Mouse (Mus musculus) heart, embryonic 12.5 days (tissue): ENCODE results near the gene Tmem270. TPM values are rescaled to one million over a fixed set of nuclear protein-coding genes. Genes with fewer than 3 reads are reported as not detected.

Experiments used
- ATAC-seq: fragments of 200-750 bp; cut with Nextera tagmentation; 2 replicates; pipeline ENCODE4 v1.8.0; 2017; ENCODE audit warnings: moderate TSS enrichment, moderate library complexity; ENCODE audit not compliant: insufficient number of reproducible peaks, low FRiP score
- H3K27ac ChIP-seq: fragments of 300-500 bp; sonication (generic); 2 replicates; pipeline ENCODE4 v1.5.1; 2016; ENCODE audit warnings: mild to moderate bottlenecking, moderate library complexity; ENCODE audit not compliant: poor library complexity, severe bottlenecking
- H3K27me3 ChIP-seq: fragments of 300-500 bp; sonication (generic); replicated peaks from 2 replicates; pipeline ENCODE4 v1.6.1; 2016; ENCODE audit warnings: mild to moderate bottlenecking, moderate library complexity
- H3K36me3 ChIP-seq: fragments of 300-500 bp; sonication (generic); 2 replicates; pipeline ENCODE4 v1.6.1; 2016; ENCODE audit warnings: mild to moderate bottlenecking, moderate library complexity
- H3K4me1 ChIP-seq: fragments of 300-500 bp; sonication (generic); replicated peaks from 2 replicates; pipeline ENCODE4 v1.6.1; 2016; ENCODE audit warnings: mild to moderate bottlenecking
- H3K4me2 ChIP-seq: fragments of 300-500 bp; sonication (generic); 2 replicates; pipeline ENCODE4 v1.6.1; 2016; ENCODE audit warnings: mild to moderate bottlenecking, moderate library complexity
- H3K4me3 ChIP-seq: fragments of 300-500 bp; sonication (generic); 2 replicates; pipeline ENCODE4 v1.5.1; 2016; ENCODE audit warnings: mild to moderate bottlenecking
- H3K9ac ChIP-seq: fragments of 300-500 bp; sonication (generic); 2 replicates; pipeline ENCODE4 v1.6.1; 2016; ENCODE audit warnings: mild to moderate bottlenecking, moderate library complexity
- H3K9me3 ChIP-seq: fragments of 300-500 bp; sonication (generic); replicated peaks from 2 replicates; pipeline ENCODE4 v1.6.1; 2016; ENCODE audit warnings: mild to moderate bottlenecking, moderate library complexity
- WGBS: fragments of 180-500 bp; shearing (Covaris S2); methylation state at CpG from one replicate; pipeline ENCODE4 v1.1.7; 2016; 5-methylcytosine and 5-hydroxymethylcytosine counted together
- polyA plus RNA-seq: library from polyadenylated mRNA; unstranded; fragments of >200 nt; fragmentation: Nextera tagmentation; extraction: Ambion mirVana; gene quantifications from 2 replicates; pipeline ENCODE4 v1.2.1, GENCODE M21; 2016

Gene Tmem270
- polyA plus RNA-seq, 1 experiment from 2014 or later, result not detected

DNA sequence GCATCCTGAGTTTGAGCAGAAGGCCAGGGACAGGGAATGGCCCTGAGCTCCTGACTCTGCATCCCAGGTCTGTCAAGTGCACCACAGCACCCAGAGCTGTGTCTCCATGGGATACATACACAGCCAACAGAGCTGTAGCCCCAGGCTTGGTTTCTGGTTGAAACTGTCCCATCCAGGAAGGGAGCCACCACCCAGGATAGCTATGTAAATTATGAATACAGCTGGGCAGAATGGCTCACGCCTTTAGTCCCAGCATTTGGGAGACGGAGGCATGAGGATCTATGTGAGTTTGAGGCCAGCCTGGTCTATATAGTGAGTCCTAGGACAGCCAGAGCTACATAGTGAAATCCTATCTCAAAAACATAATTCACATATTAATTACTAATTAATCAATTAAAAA is 23.5 kb upstream of the Tmem270 start:
- Histone ChIP-seq H3K4me2 (no peak overlapping the region), H3K27me3 (0 out of 2 replicates have a peak, but pooled peaks cover 5% of the 10 kb centered on the region), H3K4me1 (peaks cover 7% of the 10 kb centered on the region; the same call in 1 of the 2 replicates), H3K36me3 (peaks cover 4% of the 10 kb centered on the region; the same call in 1 of the 2 replicates), H3K9me3 (no peaks in the 10 kb centered on the region), H3K27ac (no peak overlapping the region), H3K4me3 (no peak overlapping the region), H3K9ac (no peak overlapping the region)
- ATAC-seq, result no peak
- WGBS, result 83% methylated on average over 2 of the region's 2 CpGs

DNA sequence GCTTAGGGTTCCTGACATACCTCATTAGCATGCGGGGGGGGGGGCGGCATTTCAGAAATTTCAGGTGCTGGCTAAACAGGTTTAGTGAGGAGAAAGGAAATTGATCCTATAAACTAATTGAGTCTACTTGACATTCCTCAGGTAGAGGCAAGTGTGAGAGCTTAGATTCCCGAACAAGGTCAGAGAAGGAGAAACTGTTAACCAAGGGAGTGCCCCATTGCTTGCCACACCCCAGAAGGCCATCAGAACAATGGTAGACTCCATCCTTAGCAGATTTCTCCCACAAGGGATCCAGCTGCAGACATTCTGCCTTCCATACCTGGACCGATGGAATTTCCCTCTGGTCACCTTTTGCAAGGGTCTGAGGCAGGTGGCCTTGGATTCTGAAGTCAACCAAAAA is 20.2 kb upstream of the Tmem270 start:
- H3K4me3 ChIP-seq, result no peak overlapping the region
- ATAC-seq, result no peak
- H3K4me2 ChIP-seq, result no peak overlapping the region
- 0 out of 2 replicates have a peak, but pooled peaks cover 5% of the 10 kb centered on the region for H3K27me3 ChIP-seq
- WGBS, result 78% methylated on average over 4 of the region's 4 CpGs
- H3K9ac ChIP-seq, result no peak overlapping the region
- H3K9me3 ChIP-seq, result no peaks in the 10 kb centered on the region
- no peaks in the 10 kb centered on the region for H3K36me3 ChIP-seq
- no peak overlapping the region for H3K27ac ChIP-seq
- no peaks in the 10 kb centered on the region for H3K4me1 ChIP-seq

DNA sequence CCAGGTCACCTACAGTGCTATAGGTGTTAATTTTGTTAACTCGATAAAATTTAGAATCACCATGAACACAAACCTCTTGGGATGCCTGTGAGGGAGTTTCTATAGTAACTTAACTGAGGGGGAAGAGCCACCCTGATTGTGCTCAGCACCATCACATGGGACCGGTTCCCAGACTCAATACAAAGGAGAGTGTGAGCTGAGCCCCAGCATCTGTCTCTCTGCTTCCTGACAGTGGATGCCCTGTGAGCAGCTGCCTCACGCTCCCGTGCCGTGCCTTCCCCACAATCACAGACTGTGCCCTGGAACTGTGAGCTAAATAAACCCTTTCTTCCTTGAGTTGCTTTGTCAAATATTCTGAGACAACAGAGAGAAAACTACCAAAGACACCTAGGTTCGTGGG is 16.6 kb upstream of the Tmem270 start:
- ATAC-seq, result no peak
- Histone ChIP-seq H3K9ac (no peak overlapping the region), H3K27ac (no peak overlapping the region), H3K4me3 (no peak overlapping the region), H3K27me3 (no peaks in the 10 kb centered on the region), H3K36me3 (no peaks in the 10 kb centered on the region), H3K9me3 (no peaks in the 10 kb centered on the region), H3K4me1 (no peaks in the 10 kb centered on the region), H3K4me2 (no peak overlapping the region)
- 69% methylated on average over 6 of the region's 6 CpGs for WGBS

DNA sequence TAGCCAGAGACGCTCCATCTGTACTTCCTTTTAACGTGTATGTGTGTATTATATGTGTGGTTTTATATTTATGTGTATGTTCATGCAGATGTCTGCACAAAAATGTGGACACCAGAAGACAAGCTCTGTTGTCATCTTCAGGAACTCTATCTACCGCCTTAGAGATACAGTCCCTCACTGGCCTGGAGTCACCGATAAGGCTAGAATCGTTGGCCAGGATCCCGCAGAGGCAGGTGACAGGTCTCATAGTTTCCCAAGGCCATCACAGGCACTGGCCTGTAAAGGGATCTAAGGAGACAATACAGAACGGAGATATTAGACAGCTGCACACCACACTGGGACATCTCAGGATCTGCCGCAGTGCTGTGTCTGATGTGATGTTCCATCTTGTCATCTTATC is 14.6 kb upstream of the Tmem270 start:
- Histone ChIP-seq H3K9me3 (0 out of 2 replicates have a peak, but pooled peaks cover 4% of the 10 kb centered on the region), H3K9ac (no peak overlapping the region), H3K4me2 (no peak overlapping the region), H3K36me3 (no peaks in the 10 kb centered on the region), H3K27me3 (no peaks in the 10 kb centered on the region), H3K27ac (no peak overlapping the region), H3K4me3 (no peak overlapping the region), H3K4me1 (no peaks in the 10 kb centered on the region)
- WGBS, result 82% methylated on average over 8 of the region's 8 CpGs
- ATAC-seq, result no peak

DNA sequence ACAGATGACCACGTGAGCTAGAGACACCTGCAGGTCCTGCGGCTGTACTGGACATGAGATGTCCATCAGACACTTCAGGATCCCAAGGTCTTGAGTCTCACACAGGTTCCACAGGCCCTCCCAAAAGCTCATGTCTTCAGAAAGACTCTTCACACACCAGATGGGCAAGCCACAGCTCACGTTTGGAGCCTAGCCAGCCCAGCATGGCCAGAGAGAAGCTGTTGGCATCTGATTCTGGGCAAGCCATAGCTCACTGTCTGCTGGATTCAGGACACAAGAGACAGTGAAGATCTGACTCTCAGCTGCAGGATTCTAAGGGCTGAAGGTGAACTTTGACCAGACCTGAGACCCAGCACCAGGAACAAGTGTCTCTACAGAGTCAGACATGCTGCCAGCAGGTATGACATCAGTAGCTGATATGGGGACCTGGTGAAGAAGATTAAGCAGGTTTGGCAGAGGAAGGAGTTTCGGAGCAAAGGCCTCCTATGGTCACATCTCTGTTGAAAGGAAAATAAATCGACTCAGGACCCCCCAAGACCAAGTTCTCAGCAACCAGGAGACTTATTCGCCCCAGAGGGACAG is 13.7 kb upstream of the Tmem270 start:
- no peak overlapping the region for H3K4me3 ChIP-seq
- H3K9ac ChIP-seq, result no peak overlapping the region
- H3K36me3 ChIP-seq, result no peaks in the 10 kb centered on the region
- H3K27me3 ChIP-seq, result no peaks in the 10 kb centered on the region
- no peak overlapping the region for H3K4me2 ChIP-seq
- ATAC-seq, result no peak
- 0 out of 2 replicates have a peak, but pooled peaks cover 4% of the 10 kb centered on the region for H3K9me3 ChIP-seq
- H3K4me1 ChIP-seq, result no peaks in the 10 kb centered on the region
- H3K27ac ChIP-seq, result no peak overlapping the region
- 71% methylated on average over 6 of the region's 6 CpGs for WGBS

DNA sequence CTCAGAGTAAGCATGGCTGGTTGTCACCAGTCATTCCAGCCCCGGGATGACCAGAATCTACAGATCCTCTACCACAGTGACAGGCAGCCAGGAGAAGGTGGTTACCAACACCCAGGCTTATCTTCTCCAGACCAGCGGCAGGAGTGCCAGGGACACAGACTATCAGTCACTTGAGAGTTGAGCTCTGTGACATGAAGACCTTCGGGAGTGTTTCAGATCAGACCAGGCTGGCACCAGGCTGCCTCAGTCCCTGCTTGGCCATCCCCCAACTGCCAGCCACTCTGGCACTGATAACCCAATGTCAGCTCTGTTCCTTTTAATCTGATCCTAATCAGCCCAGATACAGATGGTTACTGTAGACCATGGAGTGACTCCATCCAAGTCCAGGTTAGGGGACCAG is 12.6 kb upstream of the Tmem270 start:
- Histone ChIP-seq H3K27ac (no peak overlapping the region), H3K36me3 (no peaks in the 10 kb centered on the region), H3K27me3 (no peaks in the 10 kb centered on the region; the same call in 1 of the 2 replicates), H3K4me3 (no peak overlapping the region), H3K9ac (no peak overlapping the region), H3K9me3 (0 out of 2 replicates have a peak, but pooled peaks cover 4% of the 10 kb centered on the region), H3K4me2 (no peak overlapping the region), H3K4me1 (no peaks in the 10 kb centered on the region)
- peak; percentile 46 for ATAC-seq
- 31% methylated on average over 3 of the region's 3 CpGs for WGBS

DNA sequence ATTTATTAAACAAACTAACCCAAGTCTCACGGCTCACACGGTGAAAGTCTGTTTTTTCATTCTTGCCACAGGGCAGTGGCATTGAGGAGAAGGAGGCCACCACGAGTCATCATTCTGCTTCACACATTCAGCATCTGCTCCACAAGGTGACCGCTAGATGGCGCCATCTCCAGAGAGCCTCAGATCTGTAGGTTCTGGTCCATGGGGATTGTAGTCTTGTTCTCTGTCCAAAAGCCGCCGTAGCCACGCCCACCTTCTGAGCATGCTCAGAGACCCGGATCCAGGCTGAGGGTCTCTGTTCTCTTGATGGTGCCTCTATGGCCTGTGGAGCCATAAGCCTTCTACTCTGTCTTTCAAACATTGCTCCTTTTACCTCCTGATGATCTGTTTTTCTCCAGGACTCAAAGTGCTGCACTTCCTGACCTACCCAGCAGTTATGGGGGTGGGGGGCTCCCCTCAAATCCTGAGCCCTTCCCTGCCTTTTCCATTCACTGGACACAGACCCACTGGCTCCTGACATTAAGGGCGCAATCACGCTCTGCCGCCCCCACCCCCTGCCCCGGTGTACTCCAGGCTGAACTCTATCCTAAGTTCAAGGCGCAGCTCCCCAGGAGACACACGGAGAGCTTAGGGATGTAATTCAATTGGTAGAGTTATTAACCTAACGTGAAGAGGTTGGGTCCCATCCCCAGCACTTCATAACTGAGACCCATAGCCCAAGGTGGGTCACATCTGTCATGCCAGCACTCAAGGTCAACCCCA is 11.7 kb upstream of the Tmem270 start:
- 0 out of 2 replicates have a peak, but pooled peaks cover 4% of the 10 kb centered on the region for H3K9me3 ChIP-seq
- no peak overlapping the region for H3K9ac ChIP-seq
- no peak overlapping the region for H3K27ac ChIP-seq
- no peak overlapping the region for H3K4me3 ChIP-seq
- H3K4me1 ChIP-seq, result no peaks in the 10 kb centered on the region
- H3K27me3 ChIP-seq, result no peaks in the 10 kb centered on the region; the same call in 1 of the 2 replicates
- H3K36me3 ChIP-seq, result no peaks in the 10 kb centered on the region
- WGBS, result 51% methylated on average over 16 of the region's 16 CpGs
- no peak overlapping the region for H3K4me2 ChIP-seq
- no peak for ATAC-seq

DNA sequence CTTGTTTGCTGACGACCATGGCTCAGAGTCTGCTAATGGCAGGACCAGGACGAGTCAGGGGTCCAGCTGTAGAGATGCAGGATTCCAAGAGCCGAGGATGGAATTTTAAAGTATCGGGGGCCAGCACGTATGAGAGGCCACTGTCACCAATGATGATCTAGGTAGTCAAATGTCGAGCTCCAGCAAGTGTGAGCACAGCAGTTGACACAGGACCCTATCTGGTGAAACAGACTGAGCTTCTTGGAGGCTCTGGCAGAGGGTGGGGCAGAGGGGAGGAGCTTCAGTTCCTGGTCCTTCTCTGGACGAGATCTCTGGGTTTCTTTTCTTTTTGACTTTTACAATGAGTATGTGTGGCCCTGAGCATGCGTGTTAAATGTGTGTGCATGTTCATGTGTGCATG is 8.8 kb upstream of the Tmem270 start, which contains the start of gene Cldn13:
Gene Cldn13, minus strand, starts transcription at position 216 of the 400 bp plus-strand sequence.
- H3K9ac ChIP-seq, result no peak within 1 kb of the TSS
- WGBS, result 72% methylated on average over 8 of the region's 8 CpGs
- H3K27ac ChIP-seq, result peak within 1 kb of the TSS; percentile 36
- 0 out of 2 replicates have a peak, but pooled peaks cover 4% of the 10 kb centered on the region for H3K9me3 ChIP-seq
- H3K4me2 ChIP-seq, result no peak within 1 kb of the TSS
- H3K36me3 ChIP-seq, result no peaks in the 10 kb centered on the region
- peak; percentile 76 for ATAC-seq
- peak within 1 kb of the TSS; percentile 10 for H3K4me3 ChIP-seq
- no peaks in the 10 kb centered on the region; the same call in 1 of the 2 replicates for H3K27me3 ChIP-seq
- no peaks in the 10 kb centered on the region for H3K4me1 ChIP-seq

DNA sequence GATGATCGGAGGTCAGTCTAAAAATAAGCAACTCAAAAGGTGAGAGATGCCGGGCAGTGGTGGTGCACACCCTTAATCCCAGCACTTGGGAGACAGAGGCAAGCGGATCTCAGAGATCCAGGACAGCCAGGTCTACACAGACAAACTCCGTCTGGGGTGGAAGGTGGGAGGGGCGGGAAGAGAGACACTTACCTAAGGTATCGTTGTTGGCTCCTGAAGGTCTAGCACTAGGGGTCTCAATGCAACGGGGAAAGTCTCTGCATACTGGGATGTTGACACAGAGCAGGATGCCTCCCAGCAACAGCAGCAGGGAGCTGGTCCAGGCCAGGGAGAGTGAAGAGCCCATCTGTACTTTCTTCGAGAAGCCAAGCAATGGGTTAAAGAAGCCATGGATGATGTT is 8.0 kb upstream of the Tmem270 start:
- Histone ChIP-seq H3K27ac (0 out of 2 replicates have a peak overlapping the region, but pooled peaks have one; percentile 9), H3K4me2 (no peak overlapping the region), H3K4me1 (no peaks in the 10 kb centered on the region), H3K36me3 (no peaks in the 10 kb centered on the region), H3K4me3 (peak overlapping the region; percentile 10), H3K27me3 (no peaks in the 10 kb centered on the region; the same call in 1 of the 2 replicates), H3K9ac (no peak overlapping the region), H3K9me3 (0 out of 2 replicates have a peak, but pooled peaks cover 4% of the 10 kb centered on the region)
- WGBS, result 68% methylated on average over 8 of the region's 8 CpGs
- no peak for ATAC-seq

DNA sequence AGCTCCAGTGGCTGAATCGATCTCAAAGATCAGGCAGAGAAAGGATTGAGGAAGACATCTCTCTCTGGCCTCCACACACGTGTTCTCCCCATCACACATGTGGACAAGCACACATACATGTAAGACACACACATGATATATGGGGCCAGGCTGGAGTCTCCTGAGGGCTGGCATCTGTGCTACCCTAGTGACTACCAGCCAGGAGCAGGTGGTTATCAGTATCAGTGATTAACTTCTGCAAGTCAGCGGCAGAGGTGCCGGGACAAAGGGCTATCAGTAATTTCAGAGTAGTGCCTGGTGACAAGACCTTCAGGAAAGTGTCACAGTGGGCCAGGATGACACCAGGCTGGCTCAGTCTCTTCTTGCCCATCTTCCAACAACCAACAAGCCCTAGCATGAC is 7.2 kb upstream of the Tmem270 start:
- no peaks in the 10 kb centered on the region for H3K36me3 ChIP-seq
- no peaks in the 10 kb centered on the region; the same call in 1 of the 2 replicates for H3K27me3 ChIP-seq
- no peak overlapping the region for H3K4me2 ChIP-seq
- ATAC-seq, result peak; percentile 89
- 0 out of 2 replicates have a peak, but pooled peaks cover 4% of the 10 kb centered on the region for H3K9me3 ChIP-seq
- H3K27ac ChIP-seq, result peak overlapping the region; percentile 12; the same call in 1 of the 2 replicates
- H3K9ac ChIP-seq, result no peak overlapping the region
- H3K4me3 ChIP-seq, result peak overlapping the region; percentile 15
- H3K4me1 ChIP-seq, result 0 out of 2 replicates have a peak, but pooled peaks cover under 1% of the 10 kb centered on the region
- 43% methylated on average over 4 of the region's 4 CpGs for WGBS

DNA sequence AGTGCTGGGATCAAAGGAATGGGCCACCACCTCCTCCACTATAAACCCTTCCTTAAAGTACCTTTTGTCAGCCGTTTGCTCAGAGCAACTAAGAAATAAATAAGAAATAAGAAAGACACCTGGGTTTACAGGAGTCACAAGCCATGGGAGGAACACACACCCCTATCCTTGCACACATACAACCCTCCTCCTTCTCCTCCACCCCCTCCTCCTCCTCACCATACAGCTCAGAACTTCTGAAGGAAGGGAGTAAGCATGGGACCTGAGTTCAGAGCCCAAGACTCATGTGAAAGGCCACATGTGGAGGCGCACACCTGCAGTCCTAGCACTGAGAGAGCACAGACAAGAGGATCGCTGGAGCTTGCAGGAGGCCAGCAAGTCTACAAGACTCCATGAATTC is 6.8 kb upstream of the Tmem270 start:
- no peak overlapping the region for H3K4me2 ChIP-seq
- H3K4me1 ChIP-seq, result 0 out of 2 replicates have a peak, but pooled peaks cover 2% of the 10 kb centered on the region
- 0 out of 2 replicates have a peak, but pooled peaks have one; percentile 33 for ATAC-seq
- H3K27me3 ChIP-seq, result no peaks in the 10 kb centered on the region; the same call in 1 of the 2 replicates
- no peaks in the 10 kb centered on the region for H3K36me3 ChIP-seq
- peak overlapping the region; percentile 15 for H3K4me3 ChIP-seq
- 0 out of 2 replicates have a peak, but pooled peaks cover 4% of the 10 kb centered on the region for H3K9me3 ChIP-seq
- peak overlapping the region; percentile 12; the same call in 1 of the 2 replicates for H3K27ac ChIP-seq
- 75% methylated on average over 3 of the region's 3 CpGs for WGBS
- H3K9ac ChIP-seq, result no peak overlapping the region
